Mouse (Mus musculus): ENCODE measurements around the gene Fmnl2.
A peak's percentile ranks its signal among the peaks of the same experiment; 100 is the strongest.

Fmnl2 gene

GRCm38 (mm10) chr2:52918094-52918493 lies 60.4 kb downstream of the Fmnl2 start:
- DNase-seq: no peak

- no peak for DNase-seq
Observed at GRCm38 (mm10) chr2:52920701-52921435, 63.2 kb downstream of the Fmnl2 start.

- no peak for DNase-seq
Observed at GRCm38 (mm10) chr2:52925062-52925461, 67.4 kb downstream of the Fmnl2 start.

- no peak for DNase-seq
Observed at GRCm38 (mm10) chr2:52927381-52927780, 69.7 kb downstream of the Fmnl2 start.

- DNase-seq: peak; percentile 32
Observed at GRCm38 (mm10) chr2:52927858-52928301, 70.2 kb downstream of the Fmnl2 start.

- DNase-seq: peak; percentile 38
Observed at GRCm38 (mm10) chr2:52928401-52928800, 70.7 kb downstream of the Fmnl2 start.

GRCm38 (mm10) chr2:52930106-52930868 lies 72.6 kb downstream of the Fmnl2 start:
- DNase-seq: no peak

- no peak for DNase-seq
Observed at GRCm38 (mm10) chr2:52931315-52931714, 73.7 kb downstream of the Fmnl2 start.

GRCm38 (mm10) chr2:52935906-52936305 lies 78.2 kb downstream of the Fmnl2 start:
- no peak for DNase-seq

GRCm38 (mm10) chr2:52938351-52939074 lies 80.9 kb downstream of the Fmnl2 start:
- DNase-seq: no peak

GRCm38 (mm10) chr2:52943644-52944423 lies 86.2 kb downstream of the Fmnl2 start:
- no peak for DNase-seq

GRCm38 (mm10) chr2:52944594-52944993 lies 86.9 kb downstream of the Fmnl2 start:
- no peak for DNase-seq

GRCm38 (mm10) chr2:52946074-52946473 lies 88.4 kb downstream of the Fmnl2 start:
- no peak for DNase-seq

- DNase-seq: no peak
Observed at GRCm38 (mm10) chr2:52946524-52947186, 89.0 kb downstream of the Fmnl2 start.

GRCm38 (mm10) chr2:52948406-52948805 lies 90.7 kb downstream of the Fmnl2 start:
- no peak for DNase-seq

- no peak for DNase-seq
Observed at GRCm38 (mm10) chr2:52949556-52949955, 91.9 kb downstream of the Fmnl2 start.

GRCm38 (mm10) chr2:52950226-52950625 lies 92.6 kb downstream of the Fmnl2 start:
- no peak for DNase-seq

- no peak for DNase-seq
Observed at GRCm38 (mm10) chr2:52952202-52952730, 94.6 kb downstream of the Fmnl2 start.

- DNase-seq: peak; percentile 30
Observed at GRCm38 (mm10) chr2:52955090-52955489, 97.4 kb downstream of the Fmnl2 start.

GRCm38 (mm10) chr2:52955831-52956230 lies 98.2 kb downstream of the Fmnl2 start:
- DNase-seq: no peak

GRCm38 (mm10) chr2:52957771-52958534 lies 100.3 kb downstream of the Fmnl2 start:
- no peak for DNase-seq
